Mouse (Mus musculus): ENCODE measurements at regions not wholly inside any gene's neighbourhood (a gene's known extent, or its start where the extent isn't known, plus 50 kb on each side); places are given as distances from the start of the nearest gene placed in this dataset.
A peak's percentile ranks its signal among the peaks of the same experiment; 100 is the strongest.

DNA sequence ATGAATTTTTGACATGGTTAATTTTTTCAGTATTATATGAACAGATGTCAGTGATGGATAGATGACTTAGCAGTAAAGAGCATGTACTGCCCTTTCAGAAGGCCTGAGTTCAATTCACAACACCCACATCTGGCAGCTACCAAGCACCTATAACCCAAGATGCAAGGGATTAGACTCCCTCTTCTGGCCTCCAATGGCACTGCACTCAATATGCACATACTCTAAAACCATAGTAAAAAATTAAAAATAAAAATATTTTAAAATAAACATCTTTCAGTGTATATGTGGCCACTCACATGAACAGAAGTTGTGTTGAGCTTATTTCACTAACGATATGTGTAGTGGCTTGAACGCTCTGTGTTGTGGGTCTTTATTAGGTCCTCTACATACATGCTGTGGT lies 152.4 kb downstream of the Hs3st3b1 start:
- no peak for DNase-seq

DNA sequence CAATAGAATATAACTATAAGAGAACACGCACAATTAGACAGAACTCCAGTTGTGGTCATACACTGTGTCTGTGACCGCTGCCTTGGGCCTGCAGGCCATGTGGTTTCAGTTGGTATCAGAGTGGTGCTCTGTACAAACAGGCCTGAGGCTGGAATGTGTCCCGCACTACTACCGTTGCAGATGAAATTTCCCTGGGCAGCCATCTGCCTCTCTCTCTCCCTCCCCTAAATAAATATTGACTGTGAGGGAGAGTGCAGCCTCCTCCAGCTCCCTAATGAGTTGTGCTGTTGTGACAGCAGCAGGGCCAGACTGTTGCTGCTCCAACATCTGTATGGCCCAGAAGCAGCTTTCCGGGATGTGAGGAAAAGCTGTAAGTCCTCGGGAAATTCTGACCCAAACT lies 146.7 kb downstream of the Hs3st3b1 start:
- DNase-seq, result no peak

DNA sequence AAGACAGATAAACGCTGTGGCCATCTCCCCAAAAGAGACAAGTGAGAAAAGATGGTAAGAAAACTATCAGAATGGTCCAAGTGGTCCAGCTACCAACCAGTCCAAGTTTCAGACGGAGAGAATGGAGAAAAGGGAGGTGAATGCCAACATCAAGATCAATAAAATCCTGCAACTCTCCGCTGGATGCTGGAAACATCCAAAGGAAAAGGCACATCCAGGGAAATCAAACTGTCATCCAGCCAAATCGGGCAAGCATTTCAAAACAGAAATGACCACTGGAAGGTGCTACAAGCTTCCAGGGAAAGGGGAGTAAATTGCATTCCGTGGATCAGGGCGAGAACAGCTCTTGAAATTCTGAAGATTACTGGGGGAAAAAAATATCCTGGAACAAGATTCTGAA lies 142.7 kb downstream of the Hs3st3b1 start:
- DNase-seq, result no peak

- no peak for DNase-seq
Measured at GRCm38 (mm10) chr11:63781967-63782915, 139.8 kb downstream of the Hs3st3b1 start.

- peak in 1 of 2 experiments; percentile 5 for DNase-seq
Measured at GRCm38 (mm10) chr11:63785281-63785886, 136.7 kb downstream of the Hs3st3b1 start.

GRCm38 (mm10) chr11:63785965-63786364 lies 136.1 kb downstream of the Hs3st3b1 start:
- no peak for DNase-seq

DNA sequence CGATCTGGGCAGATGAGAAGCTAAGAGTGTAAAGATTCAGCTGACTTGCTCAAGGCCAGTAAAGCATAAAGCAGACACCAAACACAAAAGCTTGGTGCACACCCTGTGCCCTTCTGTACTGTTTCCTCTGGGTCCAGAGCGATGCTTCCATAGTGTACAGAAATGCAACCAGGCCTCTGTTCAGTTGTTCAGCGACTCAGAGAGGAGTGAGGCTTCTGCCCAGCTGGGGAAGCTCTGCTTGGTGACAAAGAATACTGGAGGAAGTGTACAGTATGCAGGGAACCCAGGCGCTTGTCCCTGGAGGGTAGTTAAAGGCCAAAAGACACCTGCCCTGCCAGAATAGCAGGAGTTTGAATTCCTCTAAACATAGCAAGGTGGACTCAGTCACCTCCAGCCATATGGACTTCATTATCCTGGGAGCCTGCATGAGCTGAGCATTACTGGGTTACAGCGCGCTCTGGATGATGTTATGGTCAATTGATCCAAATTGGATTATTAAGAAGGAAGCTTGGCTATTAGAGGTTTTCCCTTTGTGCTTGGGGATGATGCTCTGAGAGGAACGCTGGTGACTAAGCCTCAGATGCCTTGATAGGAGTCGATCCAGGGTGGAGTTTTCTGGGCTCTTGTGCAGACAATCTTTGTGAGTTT lies 132.5 kb downstream of the Hs3st3b1 start:
- DNase-seq, result no peak

DNA sequence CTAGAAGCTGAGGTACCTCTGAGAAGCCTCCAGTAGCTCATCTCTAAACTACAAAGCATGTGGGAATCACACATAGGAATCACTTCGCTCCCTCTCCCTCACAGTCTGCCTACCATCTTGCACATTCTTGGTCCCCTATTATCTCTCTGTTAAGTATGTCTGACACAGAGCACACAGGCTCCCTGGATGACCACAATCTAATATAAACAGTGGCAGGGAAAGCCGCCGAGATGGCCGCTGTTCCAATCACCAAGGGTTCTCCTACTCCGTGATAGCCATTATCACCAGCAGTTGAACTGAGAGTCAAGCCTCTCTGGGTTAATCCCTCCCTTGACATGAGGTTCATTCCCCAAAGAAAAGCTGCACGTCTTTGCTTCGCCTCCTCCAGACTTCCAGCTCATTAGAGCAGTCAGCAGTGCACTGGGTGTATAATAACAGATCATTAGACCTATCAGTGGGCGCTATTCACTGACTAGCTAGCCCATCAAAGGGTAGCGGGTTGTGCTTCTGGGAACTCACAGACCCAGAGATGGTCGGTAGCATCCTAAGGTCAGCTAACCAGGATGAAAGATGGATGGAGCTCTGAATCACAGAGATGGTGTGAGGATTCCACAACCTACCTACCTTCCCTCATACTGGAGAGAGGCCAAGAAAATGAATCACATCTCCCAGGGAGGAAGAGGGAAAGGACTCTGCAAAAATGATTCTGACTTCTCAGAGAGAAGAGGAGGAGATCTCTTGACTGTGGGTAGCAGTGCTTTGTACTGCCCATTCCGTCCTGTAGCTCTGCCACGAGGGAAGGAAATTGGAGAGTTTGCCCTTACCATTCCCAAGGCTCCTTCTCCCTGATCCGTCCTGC lies 130.9 kb downstream of the Hs3st3b1 start:
- DNase-seq, result no peak

- no peak for DNase-seq
Measured at GRCm38 (mm10) chr11:63793732-63794503, 128.2 kb downstream of the Hs3st3b1 start.

DNA sequence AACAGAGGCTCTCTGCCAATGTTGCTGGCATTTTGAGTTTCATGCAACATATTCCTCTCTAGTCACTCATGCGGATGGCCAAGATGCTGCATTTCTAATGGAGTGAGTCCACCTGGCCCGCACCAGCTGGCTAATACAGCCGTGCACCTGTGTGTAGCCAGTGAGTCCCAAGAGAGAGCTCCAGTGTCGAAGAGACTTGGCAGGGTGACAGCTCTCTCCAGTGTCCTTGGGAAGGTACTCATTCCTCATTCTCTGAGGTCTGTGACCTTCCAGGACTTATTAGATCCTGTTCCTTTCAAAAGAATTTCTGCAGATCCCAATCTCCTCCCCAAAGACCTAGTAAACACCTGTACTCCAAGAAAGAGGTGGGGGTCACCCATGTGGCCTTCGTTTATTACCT lies 109.9 kb downstream of the Hs3st3b1 start:
- DNase-seq, result peak; percentile 5 to 12

GRCm38 (mm10) chr11:63822847-63823246 lies 99.2 kb downstream of the Hs3st3b1 start:
- DNase-seq, result no peak

- DNase-seq, result no peak
Measured at GRCm38 (mm10) chr11:63827271-63827762, 94.8 kb downstream of the Hs3st3b1 start.

GRCm38 (mm10) chr11:63833480-63833879 lies 88.6 kb downstream of the Hs3st3b1 start:
- DNase-seq, result no peak

DNA sequence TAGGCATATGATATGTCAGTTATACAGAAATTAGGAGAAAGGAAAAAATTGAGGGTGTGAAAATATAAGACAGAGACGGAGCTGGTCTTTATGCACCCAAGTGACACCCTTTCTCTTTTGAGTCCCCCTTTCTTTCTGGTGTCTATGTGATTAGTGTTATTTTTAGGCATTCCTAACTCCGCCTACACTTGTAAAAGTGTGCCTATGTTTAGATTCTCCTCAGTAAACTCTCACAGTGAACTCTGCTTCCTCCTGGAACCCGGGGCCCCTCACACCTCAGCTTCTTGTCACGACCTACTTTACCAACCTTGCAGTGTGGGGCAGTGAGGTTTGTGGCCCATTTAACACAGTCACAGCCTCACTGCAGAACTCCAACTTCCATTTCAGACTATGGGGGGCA lies 88.0 kb downstream of the Hs3st3b1 start:
- DNase-seq, result no peak

DNA sequence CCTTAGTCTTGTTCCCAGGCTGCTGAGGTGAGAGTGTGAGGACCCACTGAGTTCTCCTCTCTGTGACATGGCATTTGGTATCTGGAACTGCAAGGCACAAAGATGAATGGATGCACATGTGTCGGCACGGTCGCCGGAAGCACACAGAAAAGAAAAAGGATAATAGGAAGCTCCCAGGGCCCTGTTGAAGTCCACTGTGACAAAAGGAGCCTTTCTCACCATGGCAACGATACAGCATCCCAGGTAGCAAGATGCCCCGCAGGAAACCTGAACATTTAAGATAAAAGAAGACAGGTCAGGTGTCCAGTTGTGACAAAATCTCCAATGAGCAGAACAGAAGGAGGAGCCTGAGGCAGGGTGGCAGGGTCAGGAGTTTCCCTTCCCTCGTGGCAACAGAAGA lies 87.5 kb downstream of the Hs3st3b1 start:
- DNase-seq, result no peak

Data from cerebellum, postnatal 14 days (tissue).